Mouse (Mus musculus) layer of hippocampus, adult 8-10 months (tissue): ENCODE data around the gene Ghsr. TPM values are rescaled to one million over a fixed set of nuclear protein-coding genes. Genes with fewer than 3 reads are reported as not detected.

Experiments used
- DNase-seq, 2 experiments: peaks; one replicate each; pipeline ENCODE4 v3.0.0; 2022; ENCODE audit warnings: low spot score in 2 of 2
- total RNA-seq, 4 experiments: library from RNA; stranded (reverse); gene quantifications; 2 replicates each; pipeline ENCODE4 v1.2.4; 2022

Ghsr gene
- total RNA-seq, 4 experiments from 2014 or later: 0.90 to 1.7 (median 1.1) TPM

DNA sequence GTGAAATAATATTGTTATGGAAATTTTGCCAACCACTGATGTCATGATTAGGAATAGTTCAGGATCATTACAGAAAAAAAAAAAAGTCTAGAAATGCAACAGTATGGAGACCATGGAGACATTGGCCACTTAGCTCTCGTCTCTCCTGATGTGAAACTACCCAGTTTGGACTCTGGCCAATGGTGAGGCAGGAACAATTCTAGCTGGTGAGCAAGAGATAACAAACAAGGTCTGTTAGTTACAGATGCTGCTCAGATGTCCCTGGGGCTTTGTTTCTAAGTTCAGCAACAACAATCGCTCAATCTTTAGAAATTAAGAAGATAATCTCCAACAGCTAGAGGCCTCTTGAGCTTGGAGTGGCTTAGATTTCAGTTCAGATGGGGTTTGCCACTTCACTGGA, 37.4 kb downstream of the Ghsr start:
- no peak for DNase-seq

GRCm38 (mm10) chr3:27411286-27411685, 40.1 kb downstream of the Ghsr start:
- no peak for DNase-seq

GRCm38 (mm10) chr3:27413566-27413965, 42.4 kb downstream of the Ghsr start:
- no peak for DNase-seq

GRCm38 (mm10) chr3:27416786-27417185, 45.6 kb downstream of the Ghsr start:
- no peak for DNase-seq

- no peak for DNase-seq
These were observed 47.5 kb downstream of the Ghsr start for GRCm38 (mm10) chr3:27418602-27419001.

- DNase-seq: no peak
These were observed 50.8 kb downstream of the Ghsr start for GRCm38 (mm10) chr3:27421980-27422379.

GRCm38 (mm10) chr3:27422521-27422920, 51.4 kb downstream of the Ghsr start:
- DNase-seq: no peak

DNA sequence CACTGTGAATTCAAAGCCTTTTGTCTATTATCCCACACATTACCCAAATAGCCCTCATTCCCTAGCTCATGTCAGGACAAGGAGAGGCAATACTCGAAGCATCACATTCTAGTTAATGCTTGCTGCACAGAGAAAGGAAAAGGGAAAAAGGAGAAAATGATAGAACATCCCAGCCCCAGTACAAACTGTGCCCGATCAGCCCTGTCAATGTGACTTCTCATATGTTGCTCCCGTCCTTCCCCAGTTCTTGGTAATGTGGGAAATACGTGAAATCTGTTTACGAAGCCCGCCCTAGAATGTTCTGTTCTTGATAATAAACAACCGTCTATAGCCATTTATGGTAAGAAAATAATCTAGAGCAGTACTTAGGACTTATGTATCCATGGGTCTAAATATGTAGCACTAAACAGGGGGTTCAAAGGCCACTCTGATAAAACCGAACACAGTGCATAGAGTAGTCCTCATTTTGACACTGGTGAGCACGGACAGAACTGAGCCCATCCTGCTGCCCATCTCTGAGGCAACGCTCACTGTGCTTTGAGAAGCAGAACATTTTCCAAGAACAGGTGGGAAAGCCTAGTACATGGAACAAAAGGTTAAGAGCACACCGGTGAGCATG, 53.0 kb downstream of the Ghsr start:
- DNase-seq: no peak

GRCm38 (mm10) chr3:27427406-27427805, 56.3 kb downstream of the Ghsr start:
- DNase-seq: no peak

Other genes starting within 250 kb of the Ghsr start
- 1 to 10 TPM in 2 of 4 experiments, under 1 TPM in 2; 0.69 to 1.1 (median 0.93) TPM for gene Ect2, start 217.5 kb upstream of the Ghsr start, total RNA-seq
- gene Nceh1, start 188.4 kb upstream of the Ghsr start, total RNA-seq: 100 to 1,000 TPM; 106 to 125 (median 109) TPM
- gene Tnfsf10, start 54.3 kb upstream of the Ghsr start, total RNA-seq: 1 to 10 TPM; 1.4 to 2.8 (median 2.2) TPM